Mouse (Mus musculus) thymus, postnatal 10 days (tissue): ENCODE data around the gene Gm26938.

ENCODE experiments used
- DNase-seq, 2 experiments: peaks; one replicate each; pipeline ENCODE4 v3.0.0; 2021; ENCODE audit warnings: low spot score in 2 of 2

Gm26938 gene

DNA sequence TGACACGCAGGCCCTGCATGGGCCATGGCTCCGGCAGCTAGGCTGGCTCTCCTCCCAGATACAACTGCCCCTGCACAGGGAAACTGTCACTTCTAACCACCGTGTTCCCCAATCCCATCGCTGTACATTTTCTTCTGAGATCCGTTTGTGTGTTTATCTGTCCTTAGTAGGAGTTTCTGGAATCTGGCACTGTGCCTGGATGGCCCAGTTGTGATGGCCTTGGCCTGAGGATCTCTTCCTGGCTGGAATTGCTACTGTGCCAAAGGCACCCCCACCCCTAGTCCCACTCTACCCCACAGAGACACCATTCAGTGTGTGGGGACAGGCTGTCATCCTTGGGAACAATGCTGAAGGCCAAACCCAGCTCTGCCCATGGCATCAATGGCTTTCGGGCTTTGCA, 10.2 kb downstream of the Gm26938 start:
- DNase-seq, result no peak

DNA sequence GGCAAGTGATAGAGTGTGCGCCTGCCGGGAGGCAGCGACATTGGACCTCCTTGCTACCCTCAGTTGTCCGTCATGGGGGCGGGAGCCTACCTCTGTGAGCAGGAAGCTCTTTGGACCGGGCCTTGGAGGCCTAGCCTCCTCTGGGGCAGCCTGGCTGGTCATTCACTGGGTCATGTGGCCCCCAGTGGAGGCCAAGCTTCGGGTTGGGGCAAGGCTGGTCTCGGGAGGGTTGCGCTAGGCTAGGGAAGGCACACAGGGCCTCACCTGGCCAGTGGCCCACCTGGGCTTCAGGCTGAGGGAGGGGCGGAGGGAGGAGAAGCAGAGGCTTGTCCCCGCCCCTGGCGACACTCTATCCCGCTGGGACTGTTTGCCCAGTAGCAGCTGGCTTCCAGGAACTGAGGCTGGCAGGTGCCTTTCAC, 12.2 kb downstream of the Gm26938 start:
- no peak for DNase-seq

DNA sequence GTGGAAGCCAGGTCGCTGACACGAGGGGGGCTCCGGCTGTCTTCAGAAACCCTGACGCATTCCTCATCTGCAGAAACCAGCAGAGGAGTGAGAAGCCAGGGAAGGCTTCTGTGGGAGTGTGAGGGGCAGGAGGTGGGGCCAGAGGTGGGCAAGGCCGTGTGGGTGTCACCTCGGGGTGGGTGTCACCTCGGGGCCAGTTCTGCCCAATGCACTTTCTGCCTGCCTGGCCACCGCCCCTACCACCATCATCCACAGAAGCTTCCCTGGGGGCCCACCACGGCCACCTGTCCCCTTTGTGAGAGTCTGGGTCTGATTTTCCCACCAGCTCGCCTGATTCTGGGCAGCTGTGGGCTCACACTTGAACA, 13.1 kb downstream of the Gm26938 start:
- DNase-seq, result no peak

DNA sequence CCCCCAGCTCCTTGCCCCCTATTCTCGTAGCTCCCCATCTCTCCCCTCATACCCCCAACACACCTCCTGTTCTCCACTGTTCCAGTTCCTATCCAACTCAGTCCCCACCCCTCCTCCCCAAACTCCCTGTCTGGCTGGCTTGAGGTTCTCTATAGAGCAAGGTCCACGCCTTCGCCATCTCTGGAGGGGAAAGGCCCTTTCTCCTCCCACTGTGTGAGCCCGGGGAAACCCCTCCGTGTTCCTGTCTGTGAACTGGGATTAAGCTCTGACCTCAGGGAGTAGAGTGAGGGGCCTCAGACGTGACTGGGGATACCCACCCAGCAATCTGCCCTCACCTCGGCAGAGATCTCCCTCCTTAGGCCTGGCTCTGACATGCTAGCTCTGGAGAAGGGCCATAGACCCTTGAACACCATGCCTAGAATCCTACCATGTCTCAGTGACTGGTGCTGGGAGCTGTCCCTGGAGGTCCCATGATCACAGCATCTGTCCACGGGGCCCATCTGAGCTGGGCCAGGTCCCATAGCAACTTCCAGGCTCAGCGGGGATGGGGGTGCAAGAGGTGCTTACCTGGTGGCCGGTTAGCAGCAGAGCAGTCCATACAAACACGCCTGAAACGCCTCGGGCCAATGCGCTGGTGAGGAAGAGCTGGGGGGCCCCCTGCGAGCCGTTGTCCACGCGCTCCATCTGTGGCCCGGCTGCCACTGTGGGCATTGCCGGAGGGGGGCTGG, 13.6 kb downstream of the Gm26938 start:
- no peak for DNase-seq

DNA sequence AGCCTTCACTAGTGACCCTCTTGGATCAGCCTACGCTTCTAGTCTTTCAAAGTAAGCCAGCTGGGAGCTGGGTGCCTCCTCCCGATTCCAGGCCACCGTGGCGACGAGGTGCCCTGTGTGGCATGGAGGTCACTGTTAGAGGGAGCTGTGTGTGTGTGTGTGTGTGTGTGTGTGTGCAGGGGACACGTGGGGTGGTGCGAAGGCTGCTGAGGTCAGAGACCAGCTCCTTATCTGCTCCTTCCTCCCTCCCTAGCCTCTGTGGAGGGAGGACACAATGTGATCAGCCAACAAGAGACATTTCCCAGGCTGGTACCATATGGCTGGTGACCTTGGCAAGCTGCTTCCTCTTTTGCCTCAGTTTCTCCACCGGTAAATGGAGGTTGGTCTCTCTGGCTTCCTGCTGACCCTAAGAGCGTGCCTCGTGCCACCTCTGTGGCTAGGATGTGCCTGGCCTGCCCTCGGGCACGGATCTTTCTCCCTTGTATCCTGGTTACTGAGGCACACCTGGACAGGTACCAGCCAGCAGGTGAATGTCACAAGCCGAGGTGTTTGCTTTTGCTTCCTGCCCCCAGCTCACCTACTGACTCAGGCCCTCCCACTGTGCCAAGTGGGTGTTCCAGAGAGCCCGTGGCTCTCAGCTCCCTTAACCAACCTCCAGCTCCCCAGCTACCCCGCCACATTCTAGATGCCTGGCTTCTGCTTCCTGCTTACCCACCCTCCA, 14.4 kb downstream of the Gm26938 start:
- no peak for DNase-seq

DNA sequence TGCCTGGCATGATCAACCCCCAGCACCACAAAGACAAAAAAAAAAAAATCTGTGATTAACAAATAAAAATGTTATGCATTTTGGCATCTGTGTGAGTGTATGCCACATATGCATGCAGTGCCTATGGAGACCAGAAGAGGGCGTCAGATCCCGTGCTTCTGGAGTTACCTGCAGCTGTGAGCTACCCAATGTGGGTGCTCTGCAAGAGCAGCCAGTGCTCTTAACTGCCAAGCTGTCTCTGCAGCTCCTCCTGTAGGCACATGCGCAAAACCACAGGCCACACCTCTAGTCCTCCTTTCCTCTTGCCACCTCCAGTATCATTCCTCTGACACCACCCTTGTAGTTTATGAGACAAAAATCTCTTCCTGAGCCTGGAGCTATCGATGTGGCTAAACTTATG, 16.8 kb downstream of the Gm26938 start:
- no peak for DNase-seq

DNA sequence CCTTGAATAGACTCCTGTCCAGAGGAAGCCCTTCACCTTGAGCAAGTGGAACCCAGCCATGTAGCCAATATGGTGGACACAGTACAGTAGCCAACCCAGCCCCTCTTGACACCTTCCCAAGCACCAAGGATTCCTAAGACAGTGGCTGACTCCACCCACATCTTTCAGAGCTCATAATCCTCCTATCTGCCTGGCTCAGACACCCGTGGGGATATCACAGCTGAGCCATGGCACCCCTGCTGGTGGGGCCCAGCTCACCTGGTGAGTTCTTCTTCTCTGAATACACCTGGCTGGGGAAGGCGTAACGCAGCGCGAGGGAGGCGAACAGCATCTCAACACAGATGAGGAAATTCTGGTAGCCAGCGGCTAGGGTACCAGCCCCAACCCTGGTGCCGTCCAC, 20.3 kb downstream of the Gm26938 start:
- DNase-seq, result no peak

DNA sequence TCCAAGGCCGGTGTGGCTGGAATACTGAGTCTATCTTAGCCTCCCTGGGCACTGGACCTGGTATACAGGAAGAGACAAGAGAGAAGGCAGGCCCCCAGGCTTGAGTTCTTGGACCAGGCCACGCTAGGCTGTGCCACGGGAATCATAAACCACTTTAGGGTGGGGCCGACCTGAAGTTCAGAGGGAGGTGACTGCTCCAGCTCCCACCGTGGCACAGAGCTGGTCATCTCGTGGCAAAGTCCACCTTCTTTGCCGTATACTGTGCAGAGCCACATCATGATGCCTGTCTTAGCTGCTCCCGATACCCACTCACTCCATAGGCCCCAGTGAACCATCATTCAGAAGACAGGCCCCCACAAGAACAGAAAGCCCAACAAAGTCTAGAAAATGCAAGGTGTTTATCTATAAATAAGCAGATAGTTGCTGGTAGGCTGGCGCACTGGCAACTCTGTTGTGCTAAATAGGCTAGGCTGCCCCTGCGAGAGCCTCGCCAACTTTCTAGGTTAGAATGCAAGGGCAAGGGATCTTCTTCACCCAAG, 21.6 kb downstream of the Gm26938 start:
- no peak for DNase-seq

DNA sequence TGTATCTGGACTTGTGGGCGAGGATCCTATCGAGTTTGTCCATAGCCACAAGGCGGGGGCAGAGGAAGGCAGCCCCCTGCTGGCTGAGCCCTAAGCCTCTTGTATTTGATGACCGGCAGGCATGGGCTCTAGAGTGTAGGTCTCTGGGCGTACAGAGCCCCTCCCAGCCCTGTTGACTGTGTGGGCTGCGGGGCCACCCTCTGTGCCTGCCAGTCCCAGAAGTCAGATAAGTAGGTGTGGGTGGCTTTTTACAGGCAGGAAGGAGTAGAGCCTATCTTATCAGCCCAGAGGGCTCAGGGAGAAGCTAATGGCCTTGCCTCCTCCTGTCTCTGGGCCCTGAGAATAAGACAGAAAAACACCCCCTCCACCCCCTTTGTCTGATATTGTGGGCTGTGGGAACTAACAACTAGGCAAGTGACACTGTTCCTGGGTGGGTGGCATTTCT, 22.1 kb downstream of the Gm26938 start:
- no peak for DNase-seq

DNA sequence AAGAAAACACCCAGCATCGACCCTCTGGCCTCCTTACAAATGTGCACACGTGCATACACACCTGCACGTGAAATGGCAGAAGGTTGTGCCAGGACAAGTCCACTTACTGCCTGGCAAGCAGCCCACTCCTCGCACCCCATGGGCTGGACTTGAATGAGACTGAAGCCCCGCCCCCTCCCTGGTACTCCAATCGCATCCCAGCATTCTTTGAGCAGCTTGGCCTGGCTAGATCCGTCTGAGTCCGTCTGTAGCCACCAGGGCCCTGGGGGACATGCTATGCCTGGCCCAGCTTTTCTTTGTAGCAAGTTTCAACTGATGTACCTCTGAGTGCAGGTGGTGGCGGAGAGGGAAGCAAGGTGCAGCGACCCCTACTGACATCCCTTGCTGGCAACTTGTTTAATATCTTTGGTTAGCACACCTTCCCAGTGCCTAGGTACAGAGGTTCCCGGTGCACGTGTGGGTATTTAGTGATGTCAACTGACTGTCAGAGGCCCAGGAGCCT, 22.6 kb downstream of the Gm26938 start:
- peak in 1 of 2 experiments; percentile 39 for DNase-seq

DNA sequence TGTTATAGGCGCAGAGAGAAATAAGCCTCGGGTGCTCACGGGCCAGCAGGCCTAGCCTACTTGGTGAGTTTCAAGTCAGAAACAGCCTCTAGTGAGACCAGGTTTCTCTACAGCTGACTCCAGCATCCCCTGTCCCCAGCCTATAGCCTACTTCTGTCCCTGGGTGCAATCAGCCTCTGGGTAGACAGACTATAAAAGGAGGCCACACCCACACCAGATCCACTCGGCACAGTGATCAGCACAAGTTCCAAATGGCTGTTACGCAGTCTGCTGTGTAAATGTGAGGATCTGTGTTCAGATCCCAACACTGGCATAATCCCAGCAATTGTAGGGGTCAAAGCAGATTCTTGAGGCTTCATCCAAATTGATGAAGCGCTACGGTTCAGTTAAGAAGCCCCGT, 23.0 kb downstream of the Gm26938 start:
- no peak for DNase-seq

DNA sequence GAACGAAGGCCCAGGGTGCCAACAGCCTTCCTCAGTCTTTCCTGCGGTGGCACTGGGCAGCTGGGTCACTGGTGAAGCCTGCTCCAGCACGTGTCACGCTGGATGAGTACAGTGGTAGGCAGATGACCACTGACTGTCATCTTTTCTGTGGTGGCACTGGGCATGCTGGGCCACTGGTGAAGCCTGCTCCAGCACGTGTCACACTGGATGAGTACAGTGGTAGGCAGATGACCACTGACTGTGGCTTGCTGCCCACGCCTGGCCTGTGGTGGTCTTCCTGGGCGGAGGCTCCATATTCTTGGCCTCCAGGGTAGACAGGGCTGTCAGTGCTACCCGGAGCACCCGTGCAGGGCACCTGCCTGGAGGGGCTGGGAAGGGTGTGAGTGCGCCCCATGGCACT, 24.3 kb downstream of the Gm26938 start:
- DNase-seq, result no peak

DNA sequence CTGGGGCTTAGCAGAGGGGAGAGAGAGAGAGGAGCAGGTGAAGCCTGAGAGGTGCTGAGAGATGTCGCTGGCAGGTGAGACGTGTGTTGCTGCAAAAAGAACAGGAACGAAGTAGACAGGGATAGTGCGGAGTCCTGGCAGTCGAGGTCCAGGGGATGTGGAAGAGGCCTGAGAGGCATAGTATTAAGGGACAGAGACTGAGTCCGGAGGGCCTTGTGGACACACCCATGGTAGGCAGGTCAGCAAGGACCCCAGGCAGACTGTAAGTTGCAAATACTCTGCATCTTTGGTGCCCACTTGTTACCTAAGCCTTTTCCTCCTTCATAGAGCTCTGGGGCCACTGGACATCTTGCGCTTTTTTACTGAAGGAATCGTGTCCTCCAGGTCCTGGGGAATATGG, 25.0 kb downstream of the Gm26938 start:
- no peak for DNase-seq

DNA sequence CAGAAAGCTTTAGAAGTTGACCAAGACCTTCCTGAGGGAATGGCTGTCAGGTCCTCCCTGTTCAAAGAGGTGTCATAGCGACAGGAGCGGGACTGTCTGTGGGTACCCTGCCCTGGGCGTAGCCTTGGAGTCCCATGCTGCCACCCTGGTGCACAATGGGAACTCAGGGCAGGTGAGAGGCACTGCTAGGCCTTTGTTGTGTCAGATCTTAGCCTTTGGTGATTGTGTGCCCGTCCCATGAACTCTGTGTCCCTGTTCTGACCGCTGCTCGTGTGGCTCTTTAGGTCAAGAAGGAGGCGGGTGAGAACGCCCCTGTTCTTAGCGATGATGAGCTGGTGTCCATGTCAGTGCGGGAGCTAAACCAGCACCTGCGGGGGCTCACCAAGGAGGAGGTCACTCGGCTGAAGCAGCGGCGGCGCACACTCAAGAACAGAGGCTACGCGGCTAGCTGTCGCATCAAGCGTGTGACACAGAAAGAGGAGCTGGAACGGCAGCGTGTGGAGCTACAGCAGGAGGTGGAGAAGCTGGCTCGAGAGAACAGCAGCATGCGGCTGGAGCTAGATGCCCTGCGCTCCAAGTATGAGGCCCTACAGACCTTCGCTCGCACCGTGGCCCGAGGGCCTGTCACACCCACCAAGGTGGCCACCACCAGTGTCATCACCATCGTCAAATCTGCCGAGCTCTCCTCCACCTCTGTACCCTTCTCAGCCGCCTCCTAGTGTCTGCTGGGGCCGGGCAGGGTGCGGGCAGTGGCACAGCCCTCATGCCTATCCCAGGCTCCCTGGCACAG, 26.2 kb downstream of the Gm26938 start:
- DNase-seq, result no peak

DNA sequence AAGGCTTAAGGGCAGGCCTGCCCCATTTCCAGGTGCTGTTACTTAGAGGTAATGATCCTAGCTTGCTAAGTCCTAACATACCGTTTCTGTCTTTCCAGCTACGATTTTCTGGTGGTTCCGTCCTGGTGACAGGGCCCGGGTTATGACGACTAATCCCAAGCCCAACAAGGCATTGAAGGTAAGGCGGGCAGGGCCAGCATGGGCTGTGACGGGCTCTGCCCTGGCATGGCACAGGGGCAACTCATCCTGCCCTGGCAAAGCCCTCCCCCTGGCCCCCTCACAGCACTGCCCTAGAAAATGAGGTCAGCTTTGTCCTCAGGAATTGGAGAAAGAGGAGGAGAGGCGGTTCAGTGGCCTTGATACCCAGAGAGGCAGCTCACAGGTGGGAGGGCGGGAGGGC, 27.2 kb downstream of the Gm26938 start:
- DNase-seq, result no peak

DNA sequence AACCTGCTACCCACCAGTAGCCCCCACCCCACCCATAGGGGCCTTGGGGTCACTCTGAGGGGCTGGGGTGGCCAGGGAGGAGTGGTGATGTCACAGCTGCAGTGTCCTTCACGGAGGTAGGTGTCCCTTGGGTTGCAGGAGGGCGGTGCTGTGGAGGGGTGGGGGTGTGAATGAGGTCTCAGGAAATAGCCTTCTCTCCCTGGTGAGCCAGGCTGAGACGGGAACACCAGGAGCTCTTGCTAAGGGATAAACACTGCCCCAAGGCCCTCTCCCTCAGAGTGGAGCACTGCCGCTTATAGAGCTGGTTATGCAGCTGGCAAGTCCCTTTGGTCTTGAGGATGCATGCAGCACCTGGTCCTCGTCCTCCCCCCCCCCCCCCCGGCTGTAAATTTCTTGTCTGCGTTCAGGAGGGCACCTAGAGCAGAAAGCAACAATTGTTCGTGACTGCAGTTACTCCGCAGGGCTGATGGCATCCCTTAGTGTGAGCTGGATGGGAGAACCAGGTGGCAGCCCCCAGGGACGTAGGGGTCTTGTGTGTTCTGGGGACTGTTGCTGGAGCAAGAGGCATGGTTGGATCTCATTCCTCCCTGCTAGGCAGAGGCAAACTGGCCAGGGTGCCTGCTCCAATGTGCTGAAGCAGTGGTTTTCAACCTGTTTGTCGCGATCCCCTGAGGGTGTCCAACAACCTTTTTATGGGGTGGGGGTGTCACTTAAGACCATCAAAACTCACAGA, 27.9 kb downstream of the Gm26938 start:
- no peak for DNase-seq

DNA sequence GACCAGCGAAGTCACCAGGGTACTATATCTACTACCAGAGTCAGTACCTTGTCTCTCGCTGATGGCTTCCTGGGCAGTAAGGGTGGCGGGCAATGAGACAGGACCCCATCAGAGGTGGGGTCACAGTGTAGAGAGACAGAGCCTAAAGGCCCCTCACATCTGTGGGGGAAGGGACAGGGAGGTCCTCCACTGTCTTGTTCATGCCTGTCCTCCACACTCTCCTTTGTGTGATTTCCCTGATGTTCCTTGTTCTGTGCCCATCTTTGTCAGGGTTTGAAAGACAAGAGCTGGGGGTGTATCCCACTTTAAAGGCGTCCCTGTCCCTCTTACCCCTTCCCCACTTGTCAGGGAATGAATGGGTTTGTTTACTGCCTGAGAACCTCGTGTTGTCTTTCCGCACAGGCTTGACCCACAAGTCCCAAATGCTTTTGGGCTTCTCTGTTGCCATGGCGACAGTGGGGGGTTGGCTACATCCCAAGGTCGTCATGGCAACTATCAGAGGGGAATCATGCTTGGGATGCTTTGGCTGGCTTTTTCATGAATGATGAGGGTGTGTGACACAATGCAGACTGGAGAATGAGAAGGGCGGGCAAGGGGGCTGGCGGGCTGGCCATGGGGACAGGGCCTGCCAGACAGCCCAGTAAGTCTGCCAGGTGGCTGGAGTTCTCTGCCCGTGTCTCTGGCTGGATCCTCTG, 28.6 kb downstream of the Gm26938 start:
- DNase-seq, result no peak

DNA sequence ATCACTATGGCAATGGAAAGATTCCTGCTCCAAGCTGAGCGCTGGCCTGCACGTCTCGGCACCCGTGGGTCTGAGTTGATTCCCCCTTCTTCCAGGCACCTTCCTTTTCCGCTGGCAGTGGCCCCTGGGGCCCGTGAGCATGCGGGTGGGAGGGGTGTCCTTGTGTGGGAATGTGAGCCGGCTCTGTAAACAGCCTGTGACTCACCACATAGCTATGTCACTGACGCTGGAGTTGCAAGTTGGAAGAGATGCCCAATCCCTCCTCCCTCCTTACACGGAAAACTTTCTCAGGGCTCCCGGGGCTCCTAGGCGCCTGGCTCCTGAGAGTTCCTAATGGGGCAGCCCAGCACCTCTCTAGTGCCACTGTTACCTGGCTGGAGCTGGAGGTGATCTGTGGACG, 29.3 kb downstream of the Gm26938 start:
- DNase-seq, result no peak

DNA sequence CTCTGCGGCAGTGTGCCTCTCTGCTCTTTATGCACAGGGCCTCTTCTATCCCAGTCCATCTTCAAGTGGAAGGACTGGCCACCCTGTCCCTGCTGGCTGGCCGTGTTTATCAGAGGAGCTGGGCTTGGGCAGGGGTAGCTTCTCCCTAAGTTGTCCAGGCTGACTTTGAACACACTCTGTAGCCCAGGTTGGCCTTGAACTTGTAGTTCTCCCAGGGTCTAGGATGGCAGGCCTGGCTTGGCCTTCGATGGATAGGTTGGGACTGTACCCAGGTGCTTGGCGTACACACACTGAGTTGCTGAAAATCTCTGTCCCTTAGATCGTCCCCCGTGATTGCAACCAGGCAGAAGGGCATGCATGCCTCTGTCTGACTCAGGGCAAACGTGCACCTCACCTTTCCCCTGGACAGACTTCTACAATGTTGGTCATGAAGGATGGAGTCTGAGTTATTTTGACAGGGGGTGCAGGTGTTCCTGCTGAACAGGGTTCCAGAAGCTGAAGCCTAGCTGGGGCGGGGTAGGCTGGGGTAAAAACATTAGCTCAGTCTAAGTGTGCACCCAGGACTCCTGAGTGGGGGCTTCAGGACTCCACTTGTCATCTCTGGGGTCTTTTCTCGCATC, 30.1 kb downstream of the Gm26938 start:
- no peak for DNase-seq

DNA sequence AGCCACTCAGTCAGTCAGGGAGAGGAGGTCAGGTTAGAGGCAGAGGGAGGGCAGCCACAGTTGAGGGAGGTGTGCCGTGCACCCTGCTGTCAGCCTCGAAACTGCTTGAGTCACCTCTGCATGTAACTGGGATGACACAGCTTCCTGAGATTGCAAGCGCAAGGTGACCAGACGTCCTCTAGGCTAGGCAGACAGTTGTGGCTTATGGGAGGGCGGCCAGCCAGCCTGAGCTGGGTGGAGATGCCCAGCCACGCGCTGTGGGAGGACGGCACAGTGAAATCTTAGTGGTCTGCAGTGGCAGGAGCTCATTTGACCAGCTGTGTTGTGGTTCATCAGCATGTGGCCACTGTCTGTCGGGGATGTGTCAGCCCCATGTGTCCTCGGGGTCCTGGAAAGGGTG, 31.3 kb downstream of the Gm26938 start:
- DNase-seq, result no peak

DNA sequence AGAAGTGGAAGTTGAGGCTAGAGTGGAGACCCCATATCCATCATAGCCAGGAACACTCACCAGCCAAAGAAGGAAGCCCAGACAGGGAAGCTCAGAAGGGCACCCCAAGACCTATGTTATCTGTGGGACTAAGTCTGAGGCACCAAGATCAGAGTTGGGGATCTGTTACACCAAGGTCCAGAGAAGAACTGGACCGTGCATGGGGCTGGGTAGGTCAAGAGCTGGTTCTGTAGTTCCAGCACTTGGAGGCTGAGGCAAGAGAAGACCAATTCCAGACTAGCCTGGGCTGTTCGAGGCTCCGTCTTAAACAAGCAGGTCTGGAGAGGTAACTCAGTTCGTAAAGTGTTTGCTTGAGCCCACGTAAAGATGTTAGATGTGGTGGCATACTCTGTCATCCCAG, 32.1 kb downstream of the Gm26938 start:
- DNase-seq, result no peak
